Mouse (Mus musculus) erythroblast, embryonic 14.5 days (primary cell): ENCODE data around the gene Pbx2.

Experiments used
- GATA1 ChIP-seq: IDR thresholded peaks from 2 replicates; pipeline ENCODE4 v1.6.1; 2012; ENCODE audit warnings: low read length, inconsistent platforms, mixed read lengths
- TAL1 ChIP-seq: IDR thresholded peaks from 3 replicates; pipeline ENCODE4 v1.6.1; 2012; ENCODE audit warnings: low read length, inconsistent platforms, mixed read lengths

GRCm38 (mm10) chr17:34557411-34557810, 33.7 kb upstream of the Pbx2 start:
- TF ChIP-seq GATA1, result no peak
- TF ChIP-seq TAL1, result no peak
